Mouse (Mus musculus): ENCODE measurements around the gene Fgf22. TPM values are rescaled to one million over a fixed set of nuclear protein-coding genes. Genes with fewer than 3 reads are reported as not detected.

Fgf22 gene
- polyA plus RNA-seq, 1 experiment from 2014 or later: 0.48 TPM

GRCm38 (mm10) chr10:79716254-79716987 lies 38.5 kb upstream of the Fgf22 start, which contains the start of gene Hcn2:
TSS of gene Hcn2 (plus strand) at chr10:79716634.
- Histone ChIP-seq H3K9me3 (replicated peaks) (no peaks in the 10 kb centered on the region), H3K27ac (no peak within 1 kb of the TSS), H3K9ac (peak within 1 kb of the TSS; percentile 70), H3K36me3 (ENCODE audit: poor library complexity, severe bottlenecking) (peaks cover 7% of the 10 kb centered on the region), H3K4me3 (peak within 1 kb of the TSS; percentile 64), H3K4me1 (peaks cover 16% of the 10 kb centered on the region), H3K27me3 (peaks cover 58% of the 10 kb centered on the region), H3K4me2 (peak within 1 kb of the TSS; percentile 94)
- WGBS: 3% methylated on average over 49 of the region's 91 CpGs
- peak; percentile 59 for ATAC-seq

- Histone ChIP-seq H3K9ac (peak overlapping the region; percentile 70), H3K4me3 (peak overlapping the region; percentile 64), H3K4me1 (peaks cover 16% of the 10 kb centered on the region), H3K27me3 (peaks cover 58% of the 10 kb centered on the region), H3K27ac (no peak overlapping the region), H3K36me3 (ENCODE audit: poor library complexity, severe bottlenecking) (peaks cover 2% of the 10 kb centered on the region), H3K4me2 (peak overlapping the region; percentile 94), H3K9me3 (replicated peaks) (no peaks in the 10 kb centered on the region)
- WGBS: under 1% methylated on average over 38 of the region's 44 CpGs
- 0 out of 2 replicates have a peak, but pooled peaks have one; percentile 17 for ATAC-seq
These were observed 37.9 kb upstream of the Fgf22 start for GRCm38 (mm10) chr10:79716988-79717355.

GRCm38 (mm10) chr10:79717640-79718357 lies 37.1 kb upstream of the Fgf22 start:
- no peak overlapping the region for H3K9ac ChIP-seq

GRCm38 (mm10) chr10:79721089-79721488 lies 33.8 kb upstream of the Fgf22 start:
- 67% methylated on average over 5 of the region's 5 CpGs for WGBS
- no peaks in the 10 kb centered on the region for H3K9me3 ChIP-seq (replicated peaks)
- H3K4me3 ChIP-seq: no peak overlapping the region
- ATAC-seq: no peak
- no peak overlapping the region for H3K4me2 ChIP-seq
- H3K36me3 ChIP-seq (ENCODE audit: poor library complexity, severe bottlenecking): no peaks in the 10 kb centered on the region
- H3K4me1 ChIP-seq: peaks cover 15% of the 10 kb centered on the region
- H3K9ac ChIP-seq: no peak overlapping the region
- peaks cover 42% of the 10 kb centered on the region for H3K27me3 ChIP-seq
- H3K27ac ChIP-seq: no peak overlapping the region

More at GRCm38 (mm10) chr10:79717640-79718357, 37.1 kb upstream of the Fgf22 start:
- peak overlapping the region; percentile 94 for H3K4me2 ChIP-seq
- H3K27me3 ChIP-seq: peaks cover 58% of the 10 kb centered on the region
- no peaks in the 10 kb centered on the region for H3K36me3 ChIP-seq (ENCODE audit: poor library complexity, severe bottlenecking)
- WGBS: 2% methylated on average over 43 of the region's 43 CpGs
- H3K4me3 ChIP-seq: peak overlapping the region; percentile 64
- no peak overlapping the region for H3K27ac ChIP-seq
- H3K4me1 ChIP-seq: peaks cover 16% of the 10 kb centered on the region
- ATAC-seq: no peak
- H3K9me3 ChIP-seq (replicated peaks): no peaks in the 10 kb centered on the region

- no peak overlapping the region for H3K9ac ChIP-seq
- H3K4me1 ChIP-seq: no peaks in the 10 kb centered on the region
- H3K4me2 ChIP-seq: no peak overlapping the region
- H3K4me3 ChIP-seq: no peak overlapping the region
- no peaks in the 10 kb centered on the region for H3K36me3 ChIP-seq (ENCODE audit: poor library complexity, severe bottlenecking)
- no peaks in the 10 kb centered on the region for H3K9me3 ChIP-seq (replicated peaks)
- ATAC-seq: no peak
- 57% methylated on average over 6 of the region's 6 CpGs for WGBS
- H3K27ac ChIP-seq: no peak overlapping the region
- peaks cover 22% of the 10 kb centered on the region for H3K27me3 ChIP-seq
These were observed 31.8 kb upstream of the Fgf22 start for GRCm38 (mm10) chr10:79723047-79723446.

- Histone ChIP-seq H3K9me3 (replicated peaks) (no peaks in the 10 kb centered on the region), H3K4me1 (no peaks in the 10 kb centered on the region), H3K4me3 (no peak overlapping the region), H3K9ac (no peak overlapping the region), H3K27ac (no peak overlapping the region), H3K36me3 (ENCODE audit: poor library complexity, severe bottlenecking) (no peaks in the 10 kb centered on the region), H3K4me2 (no peak overlapping the region), H3K27me3 (peaks cover 15% of the 10 kb centered on the region)
- 87% methylated on average over 7 of the region's 7 CpGs for WGBS
- no peak for ATAC-seq
These were observed 31.2 kb upstream of the Fgf22 start for GRCm38 (mm10) chr10:79723692-79724091.

- ATAC-seq: no peak
- no peak overlapping the region for H3K4me2 ChIP-seq
- no peaks in the 10 kb centered on the region for H3K36me3 ChIP-seq (ENCODE audit: poor library complexity, severe bottlenecking)
- H3K4me1 ChIP-seq: 0 out of 2 replicates have a peak, but pooled peaks cover 5% of the 10 kb centered on the region
- H3K9ac ChIP-seq: no peak overlapping the region
- WGBS: 37% methylated on average over 11 of the region's 11 CpGs
- no peaks in the 10 kb centered on the region for H3K27me3 ChIP-seq
- no peak overlapping the region for H3K4me3 ChIP-seq
- H3K27ac ChIP-seq: no peak overlapping the region
- no peaks in the 10 kb centered on the region for H3K9me3 ChIP-seq (replicated peaks)
These were observed 28.8 kb upstream of the Fgf22 start for GRCm38 (mm10) chr10:79726090-79726489.

- H3K9ac ChIP-seq: no peak overlapping the region
- no peak overlapping the region for H3K4me3 ChIP-seq
- WGBS: 75% methylated on average over 28 of the region's 28 CpGs
- no peak for ATAC-seq
- H3K4me2 ChIP-seq: no peak overlapping the region
- H3K27ac ChIP-seq: no peak overlapping the region
- H3K4me1 ChIP-seq: 0 out of 2 replicates have a peak, but pooled peaks cover 5% of the 10 kb centered on the region
- H3K27me3 ChIP-seq: no peaks in the 10 kb centered on the region
- peaks cover 10% of the 10 kb centered on the region for H3K36me3 ChIP-seq (ENCODE audit: poor library complexity, severe bottlenecking)
- no peaks in the 10 kb centered on the region for H3K9me3 ChIP-seq (replicated peaks)
These were observed 26.3 kb upstream of the Fgf22 start for GRCm38 (mm10) chr10:79728323-79729249.

GRCm38 (mm10) chr10:79729357-79729965 lies 25.4 kb upstream of the Fgf22 start:
- Histone ChIP-seq H3K36me3 (ENCODE audit: poor library complexity, severe bottlenecking) (peaks cover 18% of the 10 kb centered on the region), H3K9me3 (replicated peaks) (no peaks in the 10 kb centered on the region), H3K4me2 (no peak overlapping the region), H3K9ac (no peak overlapping the region), H3K27ac (no peak overlapping the region), H3K27me3 (no peaks in the 10 kb centered on the region), H3K4me3 (no peak overlapping the region), H3K4me1 (0 out of 2 replicates have a peak, but pooled peaks cover 5% of the 10 kb centered on the region)
- ATAC-seq: 0 out of 2 replicates have a peak, but pooled peaks have one; percentile 31
- WGBS: 84% methylated on average over 13 of the region's 13 CpGs

- Histone ChIP-seq H3K27me3 (peaks cover 19% of the 10 kb centered on the region), H3K9me3 (replicated peaks) (0 out of 2 replicates have a peak, but pooled peaks cover 2% of the 10 kb centered on the region), H3K4me1 (0 out of 2 replicates have a peak, but pooled peaks cover 8% of the 10 kb centered on the region), H3K36me3 (ENCODE audit: poor library complexity, severe bottlenecking) (peaks cover 49% of the 10 kb centered on the region), H3K4me2 (no peak overlapping the region), H3K27ac (no peak overlapping the region), H3K9ac (no peak overlapping the region), H3K4me3 (no peak overlapping the region)
- no peak for ATAC-seq
- 87% methylated on average over 1 of the region's 1 CpGs for WGBS
These were observed 22.4 kb upstream of the Fgf22 start for GRCm38 (mm10) chr10:79732500-79732899.

- H3K36me3 ChIP-seq (ENCODE audit: poor library complexity, severe bottlenecking): peaks cover 62% of the 10 kb centered on the region
- H3K27ac ChIP-seq: no peak overlapping the region
- H3K4me3 ChIP-seq: no peak overlapping the region
- H3K27me3 ChIP-seq: peaks cover 19% of the 10 kb centered on the region
- ATAC-seq: no peak
- H3K4me2 ChIP-seq: no peak overlapping the region
- WGBS: 97% methylated on average over 15 of the region's 15 CpGs
- H3K9me3 ChIP-seq (replicated peaks): peaks cover 13% of the 10 kb centered on the region
- no peak overlapping the region for H3K9ac ChIP-seq
- 0 out of 2 replicates have a peak, but pooled peaks cover 8% of the 10 kb centered on the region for H3K4me1 ChIP-seq
These were observed 21.0 kb upstream of the Fgf22 start for GRCm38 (mm10) chr10:79733847-79734246.

Measured in forebrain, embryonic 13.5 days (tissue).